Mouse (Mus musculus) ES-E14 (cell line): ENCODE data around the gene Skil. TPM values are rescaled to one million over a fixed set of nuclear protein-coding genes. Genes with fewer than 3 reads are reported as not detected.
A peak's percentile ranks its signal among the peaks of the same experiment; 100 is the strongest.

Experiments used
- DNase-seq: peaks from one replicate; pipeline ENCODE4 v3.0.0-alpha.2; 2013; ENCODE audit warnings: low read depth, low spot score
- H3K27ac ChIP-seq: 2 replicates; pipeline ENCODE4 v1.5.1; 2012; ENCODE audit warnings: low read depth, mild to moderate bottlenecking, low read length, moderate library complexity, mixed read lengths; ENCODE audit not compliant: poor library complexity, insufficient read depth, severe bottlenecking
- H3K36me3 ChIP-seq: 2 replicates; pipeline ENCODE4 v1.6.1; 2012; ENCODE audit warnings: mild to moderate bottlenecking, low read length, moderate library complexity, mixed read lengths; ENCODE audit not compliant: control insufficient read depth, poor library complexity, insufficient read depth, severe bottlenecking
- H3K4me1 ChIP-seq, 2 experiments: fragments of 150-350 bp in 1 of 2; sonication (generic) in 1 of 2; 2 replicates each; pipeline ENCODE4 v1.6.1; 2012; ENCODE audit warnings: low read length in 2 of 2, mild to moderate bottlenecking in 1 of 2, mixed read lengths in 1 of 2; ENCODE audit not compliant: control insufficient read depth in 2 of 2, insufficient read depth in 2 of 2, poor library complexity in 1 of 2
- H3K4me3 ChIP-seq, 2 experiments: fragments of 150-350 bp in 1 of 2; sonication (generic) in 1 of 2; 2 replicates each; pipeline ENCODE4 v1.5.1; 2012; ENCODE audit warnings: low read length in 2 of 2, low read depth in 1 of 2, mild to moderate bottlenecking in 1 of 2, mixed read lengths in 1 of 2; ENCODE audit not compliant: insufficient read depth in 1 of 2, poor library complexity in 1 of 2, severe bottlenecking in 1 of 2
- H3K9ac ChIP-seq: 2 replicates; pipeline ENCODE4 v1.6.1; 2012; ENCODE audit warnings: low read depth, mild to moderate bottlenecking, low read length, mixed read lengths; ENCODE audit not compliant: poor library complexity, insufficient read depth, severe bottlenecking
- H3K9me3 ChIP-seq: fragments of 150-350 bp; sonication (generic); 2 replicates; pipeline ENCODE4 v1.6.1; 2012; ENCODE audit warnings: low read depth, mild to moderate bottlenecking, low read length; ENCODE audit not compliant: control insufficient read depth, insufficient read depth
- CHD2 ChIP-seq: IDR thresholded peaks from 2 replicates; pipeline ENCODE4 v1.6.1; 2014; ENCODE audit warnings: mild to moderate bottlenecking, low read depth, low read length, inconsistent platforms
- HCFC1 ChIP-seq: IDR thresholded peaks from 2 replicates; pipeline ENCODE4 v1.6.1; 2012; ENCODE audit warnings: low read length, inconsistent platforms, borderline replicate concordance; ENCODE audit not compliant: insufficient read depth
- MAFK ChIP-seq: IDR thresholded peaks from 2 replicates; pipeline ENCODE4 v1.6.1; 2014; ENCODE audit warnings: mild to moderate bottlenecking, low read depth, low read length, inconsistent platforms; ENCODE audit not compliant: insufficient read depth
- ZC3H11A ChIP-seq: IDR thresholded peaks from 2 replicates; pipeline ENCODE4 v1.6.1; 2012; ENCODE audit warnings: low read depth, mild to moderate bottlenecking, inconsistent platforms, low read length, borderline replicate concordance
- ZNF384 ChIP-seq: IDR thresholded peaks from 2 replicates; pipeline ENCODE4 v1.6.1; 2012; ENCODE audit warnings: low read depth, low read length, inconsistent platforms
- in situ Hi-C, 2 experiments: fragments of 600-800 bp; cut with MboI; formaldehyde crosslinking; loops; one replicate each; pipeline ENCODE4 v1.15.1; 2025; ENCODE audit warnings: low sequenced_read_pairs in 2 of 2, inconsistent platforms in 1 of 2; ENCODE audit not compliant: unreplicated experiment in 2 of 2
- total RNA-seq: library from RNA; depleted of rRNA; stranded (reverse); fragments of 300-350 nt; gene quantifications from 2 replicates; pipeline ENCODE4 v1.2.3, GENCODE M21; 2012

The Skil gene
- total RNA-seq, 1 experiment, result 68.9 TPM

DNA sequence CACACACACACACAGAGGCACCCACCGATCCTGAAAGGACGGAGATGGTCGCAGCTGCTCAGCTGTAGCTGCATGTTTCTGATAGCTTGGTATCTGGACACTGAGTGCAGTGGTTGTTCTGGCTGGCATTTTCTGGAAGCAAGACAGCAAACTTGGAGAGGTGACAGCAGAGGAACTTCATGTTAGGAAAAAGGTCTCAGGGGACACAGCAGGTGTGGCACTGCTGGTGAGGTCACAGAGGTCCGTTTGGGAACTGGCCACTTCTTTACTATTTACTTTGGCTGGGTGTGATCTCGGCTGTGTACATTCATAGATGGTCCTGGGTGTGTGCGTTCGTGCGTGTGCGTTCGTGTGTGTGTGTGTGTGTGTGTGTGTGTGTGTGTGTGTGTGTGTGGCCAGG lies 15.4 kb upstream of the Skil start:
- H3K4me3 ChIP-seq, result no peak overlapping the region
- no peak for TF ChIP-seq ZC3H11A
- no peaks in the 10 kb centered on the region for H3K36me3 ChIP-seq
- DNase-seq, result no peak
- no peak overlapping the region for H3K9ac ChIP-seq
- peaks cover 3 to 7% of the 10 kb centered on the region in 2 experiments; a peak in 3 of 4 replicates for H3K4me1 ChIP-seq
- H3K27ac ChIP-seq, result no peak overlapping the region
- no peaks in the 10 kb centered on the region for H3K9me3 ChIP-seq
- in situ Hi-C loops, result no loop called here

DNA sequence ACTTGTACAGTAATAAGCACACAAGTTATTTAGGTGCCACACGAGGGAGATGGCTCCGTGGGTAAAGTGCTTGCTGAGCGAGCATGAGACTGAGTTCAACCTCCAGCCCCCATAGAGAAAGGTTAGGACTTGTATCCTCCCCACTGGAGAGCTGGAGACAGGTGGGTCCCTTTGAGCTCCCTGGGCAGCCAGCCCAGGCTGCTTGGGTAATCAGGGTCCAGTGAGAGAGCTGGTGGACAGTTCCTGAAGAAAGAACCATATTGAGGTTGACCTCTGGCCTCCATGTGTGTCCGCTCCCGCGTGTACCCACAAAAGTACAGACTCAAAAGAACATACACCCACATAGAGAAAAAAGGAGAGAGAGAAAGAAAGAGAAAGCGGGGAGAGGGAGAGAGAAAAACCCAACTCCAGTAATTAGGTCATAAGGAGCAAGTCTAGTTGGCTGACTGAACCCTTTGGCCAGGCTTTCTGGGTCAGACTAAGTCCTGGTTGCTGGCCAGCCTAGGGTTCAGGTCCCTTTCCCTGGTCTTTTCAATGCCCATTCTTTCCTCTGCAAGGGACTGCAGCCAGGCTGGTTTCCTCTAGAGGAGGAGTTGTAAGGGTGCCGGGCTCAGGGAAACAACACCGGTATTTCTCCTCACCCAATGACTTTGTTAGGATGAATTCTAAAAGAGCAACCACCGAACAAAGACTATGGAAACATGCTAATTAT lies 13.9 kb upstream of the Skil start:
- Histone ChIP-seq H3K27ac (no peak overlapping the region), H3K9me3 (no peaks in the 10 kb centered on the region), H3K9ac (no peak overlapping the region), H3K4me3 (no peak overlapping the region), H3K36me3 (no peaks in the 10 kb centered on the region), H3K4me1 (peaks cover 3 to 11% of the 10 kb centered on the region in 2 experiments; a peak in 3 of 4 replicates)
- in situ Hi-C loops, result no loop called here
- TF ChIP-seq MAFK (no peak), ZC3H11A (no peak), CHD2 (no peak), ZNF384 (no peak), HCFC1 (no peak)
- DNase-seq, result no peak

- Histone ChIP-seq H3K36me3 (no peaks in the 10 kb centered on the region), H3K4me3 (no peak overlapping the region), H3K9ac (no peak overlapping the region), H3K27ac (no peak overlapping the region), H3K4me1 (peaks cover 8 to 15% of the 10 kb centered on the region in 2 experiments; a peak in 3 of 4 replicates), H3K9me3 (no peaks in the 10 kb centered on the region)
- TF ChIP-seq CHD2 (no peak), ZNF384 (peak; percentile 85)
- no peak for DNase-seq
- in situ Hi-C loops, result no loop called here
Measured at GRCm38 (mm10) chr3:31082838-31083506, 11.9 kb upstream of the Skil start.

- in situ Hi-C loops, result no loop called here
- Histone ChIP-seq H3K9ac (no peak overlapping the region), H3K4me3 (no peak overlapping the region), H3K27ac (no peak overlapping the region), H3K36me3 (no peaks in the 10 kb centered on the region), H3K9me3 (no peaks in the 10 kb centered on the region), H3K4me1 (peaks cover 11 to 16% of the 10 kb centered on the region in 2 experiments)
- DNase-seq, result no peak
- TF ChIP-seq ZC3H11A (no peak), HCFC1 (no peak), CHD2 (no peak), ZNF384 (no peak)
Measured at GRCm38 (mm10) chr3:31083507-31084245, 11.2 kb upstream of the Skil start.
